Mouse (Mus musculus): ENCODE data around the gene Tax1bp3. TPM values are rescaled to one million over a fixed set of nuclear protein-coding genes. Genes with fewer than 3 reads are reported as not detected.
A peak's percentile ranks its signal among the peaks of the same experiment; 100 is the strongest.

Tax1bp3 gene
- polyA plus RNA-seq, 1 experiment from 2014 or later: 270 TPM

GRCm38 (mm10) chr11:73144261-73144681 lies 32.6 kb upstream of the Tax1bp3 start:
- H3K36me3 ChIP-seq (ENCODE audit: control insufficient read depth, insufficient read depth, low read length): no peaks in the 10 kb centered on the region
- WGBS: 30% methylated on average over 1 of the region's 1 CpGs
- no peak overlapping the region for H3K4me2 ChIP-seq (ENCODE audit: low read length)
- H3K27me3 ChIP-seq (ENCODE audit: control insufficient read depth, insufficient read depth, low read length): no peaks in the 10 kb centered on the region
- H3K4me3 ChIP-seq (ENCODE audit: control insufficient read depth in 1 of 2, insufficient read depth in 1 of 2, low read depth in 1 of 2, low read length in 2 of 2): no peak overlapping the region
- H3K9ac ChIP-seq (ENCODE audit: low read length): no peak overlapping the region
- no peaks in the 10 kb centered on the region for H3K9me3 ChIP-seq (ENCODE audit: control insufficient read depth, low read length)
- H3K27ac ChIP-seq (replicated peaks in 1 of 2; ENCODE audit: control insufficient read depth in 1 of 2, insufficient read depth in 1 of 2, low read depth in 2 of 2, low read length in 2 of 2): no peak overlapping the region
- no peak for ATAC-seq (ENCODE audit: insufficient number of reproducible peaks, insufficient read depth, low FRiP score, low read depth)
- H3K4me1 ChIP-seq (ENCODE audit: control insufficient read depth in 2 of 2, insufficient read depth in 2 of 2, low read length in 2 of 2): peaks cover 0 to 7% of the 10 kb centered on the region in 2 experiments; a peak in 2 of 4 replicates

GRCm38 (mm10) chr11:73146026-73146974 lies 30.6 kb upstream of the Tax1bp3 start:
- Histone ChIP-seq H3K9me3 (ENCODE audit: control insufficient read depth, low read length) (no peaks in the 10 kb centered on the region), H3K4me2 (ENCODE audit: low read length) (no peak overlapping the region), H3K27ac (replicated peaks in 1 of 2; ENCODE audit: control insufficient read depth in 1 of 2, insufficient read depth in 1 of 2, low read depth in 2 of 2, low read length in 2 of 2) (no peak overlapping the region), H3K36me3 (ENCODE audit: control insufficient read depth, insufficient read depth, low read length) (no peaks in the 10 kb centered on the region), H3K27me3 (ENCODE audit: control insufficient read depth, insufficient read depth, low read length) (no peaks in the 10 kb centered on the region), H3K4me1 (ENCODE audit: control insufficient read depth in 2 of 2, insufficient read depth in 2 of 2, low read length in 2 of 2) (peaks cover 0 to 7% of the 10 kb centered on the region in 2 experiments; a peak in 2 of 4 replicates), H3K9ac (ENCODE audit: low read length) (no peak overlapping the region), H3K4me3 (ENCODE audit: control insufficient read depth in 1 of 2, insufficient read depth in 1 of 2, low read depth in 1 of 2, low read length in 2 of 2) (no peak overlapping the region)
- no peak for ATAC-seq (ENCODE audit: insufficient number of reproducible peaks, insufficient read depth, low FRiP score, low read depth)
- 56% methylated on average over 11 of the region's 11 CpGs for WGBS

GRCm38 (mm10) chr11:73146975-73147365 lies 29.9 kb upstream of the Tax1bp3 start:
- Histone ChIP-seq H3K4me1 (ENCODE audit: control insufficient read depth in 2 of 2, insufficient read depth in 2 of 2, low read length in 2 of 2) (peaks cover 0 to 7% of the 10 kb centered on the region in 2 experiments; a peak in 2 of 4 replicates), H3K9me3 (ENCODE audit: control insufficient read depth, low read length) (no peaks in the 10 kb centered on the region), H3K9ac (ENCODE audit: low read length) (no peak overlapping the region), H3K27me3 (ENCODE audit: control insufficient read depth, insufficient read depth, low read length) (no peaks in the 10 kb centered on the region), H3K27ac (replicated peaks in 1 of 2; ENCODE audit: control insufficient read depth in 1 of 2, insufficient read depth in 1 of 2, low read depth in 2 of 2, low read length in 2 of 2) (no peak overlapping the region), H3K36me3 (ENCODE audit: control insufficient read depth, insufficient read depth, low read length) (no peaks in the 10 kb centered on the region), H3K4me3 (ENCODE audit: control insufficient read depth in 1 of 2, insufficient read depth in 1 of 2, low read depth in 1 of 2, low read length in 2 of 2) (no peak overlapping the region), H3K4me2 (ENCODE audit: low read length) (no peak overlapping the region)
- 40% methylated on average over 7 of the region's 7 CpGs for WGBS
- ATAC-seq (ENCODE audit: insufficient number of reproducible peaks, insufficient read depth, low FRiP score, low read depth): no peak

- 79% methylated on average over 9 of the region's 9 CpGs for WGBS
- no peaks in the 10 kb centered on the region for H3K36me3 ChIP-seq (ENCODE audit: control insufficient read depth, insufficient read depth, low read length)
- no peaks in the 10 kb centered on the region for H3K27me3 ChIP-seq (ENCODE audit: control insufficient read depth, insufficient read depth, low read length)
These were observed 28.7 kb upstream of the Tax1bp3 start for GRCm38 (mm10) chr11:73148209-73148608.

GRCm38 (mm10) chr11:73155071-73155470 lies 21.8 kb upstream of the Tax1bp3 start:
- Histone ChIP-seq H3K9ac (ENCODE audit: low read length) (no peak overlapping the region), H3K4me3 (ENCODE audit: control insufficient read depth in 1 of 2, insufficient read depth in 1 of 2, low read depth in 1 of 2, low read length in 2 of 2) (no peak overlapping the region), H3K4me2 (ENCODE audit: low read length) (no peak overlapping the region), H3K27ac (replicated peaks in 1 of 2; ENCODE audit: control insufficient read depth in 1 of 2, insufficient read depth in 1 of 2, low read depth in 2 of 2, low read length in 2 of 2) (no peak overlapping the region), H3K9me3 (ENCODE audit: control insufficient read depth, low read length) (no peaks in the 10 kb centered on the region), H3K27me3 (ENCODE audit: control insufficient read depth, insufficient read depth, low read length) (peaks cover 14% of the 10 kb centered on the region), H3K4me1 (ENCODE audit: control insufficient read depth in 2 of 2, insufficient read depth in 2 of 2, low read length in 2 of 2) (peaks cover 0 to 5% of the 10 kb centered on the region in 2 experiments; a peak in 1 of 4 replicates), H3K36me3 (ENCODE audit: control insufficient read depth, insufficient read depth, low read length) (no peaks in the 10 kb centered on the region)
- 70% methylated on average over 6 of the region's 6 CpGs for WGBS
- ATAC-seq (ENCODE audit: insufficient number of reproducible peaks, insufficient read depth, low FRiP score, low read depth): no peak

More at GRCm38 (mm10) chr11:73148209-73148608, 28.7 kb upstream of the Tax1bp3 start:
- no peak for ATAC-seq (ENCODE audit: insufficient number of reproducible peaks, insufficient read depth, low FRiP score, low read depth)
- Histone ChIP-seq H3K9ac (ENCODE audit: low read length) (no peak overlapping the region), H3K4me1 (ENCODE audit: control insufficient read depth in 2 of 2, insufficient read depth in 2 of 2, low read length in 2 of 2) (peaks cover 0 to 7% of the 10 kb centered on the region in 2 experiments; a peak in 2 of 4 replicates), H3K4me2 (ENCODE audit: low read length) (no peak overlapping the region), H3K9me3 (ENCODE audit: control insufficient read depth, low read length) (no peaks in the 10 kb centered on the region), H3K27ac (replicated peaks in 1 of 2; ENCODE audit: control insufficient read depth in 1 of 2, insufficient read depth in 1 of 2, low read depth in 2 of 2, low read length in 2 of 2) (no peak overlapping the region), H3K4me3 (ENCODE audit: control insufficient read depth in 1 of 2, insufficient read depth in 1 of 2, low read depth in 1 of 2, low read length in 2 of 2) (no peak overlapping the region)

- peak; percentile 72 for ATAC-seq (ENCODE audit: insufficient number of reproducible peaks, insufficient read depth, low FRiP score, low read depth)
- Histone ChIP-seq H3K4me1 (ENCODE audit: control insufficient read depth in 2 of 2, insufficient read depth in 2 of 2, low read length in 2 of 2) (peaks cover 3 to 17% of the 10 kb centered on the region in 2 experiments), H3K9ac (ENCODE audit: low read length) (peak within 1 kb of the TSS; percentile 76), H3K27me3 (ENCODE audit: control insufficient read depth, insufficient read depth, low read length) (peaks cover 16% of the 10 kb centered on the region), H3K27ac (replicated peaks in 1 of 2; ENCODE audit: control insufficient read depth in 1 of 2, insufficient read depth in 1 of 2, low read depth in 2 of 2, low read length in 2 of 2) (peak within 1 kb of the TSS; percentile 11 to 67; a peak in 3 of 4 replicates), H3K4me2 (ENCODE audit: low read length) (peak within 1 kb of the TSS; percentile 94), H3K4me3 (ENCODE audit: control insufficient read depth in 1 of 2, insufficient read depth in 1 of 2, low read depth in 1 of 2, low read length in 2 of 2) (peak within 1 kb of the TSS; percentile 43 to 55), H3K9me3 (ENCODE audit: control insufficient read depth, low read length) (no peaks in the 10 kb centered on the region), H3K36me3 (ENCODE audit: control insufficient read depth, insufficient read depth, low read length) (no peaks in the 10 kb centered on the region)
- WGBS: 3% methylated on average over 49 of the region's 49 CpGs
These were observed 16.7 kb upstream of the Tax1bp3 start, which contains the start of gene P2rx5 for GRCm38 (mm10) chr11:73159957-73160810. Gene P2rx5, plus strand, starts transcription at chr11:73160421.

GRCm38 (mm10) chr11:73160811-73161200 lies 16.1 kb upstream of the Tax1bp3 start:
- WGBS: 9% methylated on average over 6 of the region's 6 CpGs
- Histone ChIP-seq H3K9ac (ENCODE audit: low read length) (peak overlapping the region; percentile 76), H3K4me1 (ENCODE audit: control insufficient read depth in 2 of 2, insufficient read depth in 2 of 2, low read length in 2 of 2) (peaks cover 3 to 17% of the 10 kb centered on the region in 2 experiments), H3K4me2 (ENCODE audit: low read length) (peak overlapping the region; percentile 94), H3K36me3 (ENCODE audit: control insufficient read depth, insufficient read depth, low read length) (no peaks in the 10 kb centered on the region), H3K4me3 (ENCODE audit: control insufficient read depth in 1 of 2, insufficient read depth in 1 of 2, low read depth in 1 of 2, low read length in 2 of 2) (peak overlapping the region; percentile 43 to 55), H3K27me3 (ENCODE audit: control insufficient read depth, insufficient read depth, low read length) (peaks cover 16% of the 10 kb centered on the region), H3K9me3 (ENCODE audit: control insufficient read depth, low read length) (no peaks in the 10 kb centered on the region), H3K27ac (replicated peaks in 1 of 2; ENCODE audit: control insufficient read depth in 1 of 2, insufficient read depth in 1 of 2, low read depth in 2 of 2, low read length in 2 of 2) (peak overlapping the region; percentile 11 to 67; a peak in 3 of 4 replicates)
- ATAC-seq (ENCODE audit: insufficient number of reproducible peaks, insufficient read depth, low FRiP score, low read depth): peak; percentile 58
